Mouse (Mus musculus) neural tube, embryonic 14.5 days (tissue): ENCODE results near the gene Cdk17. TPM values are rescaled to one million over a fixed set of nuclear protein-coding genes. Genes with fewer than 3 reads are reported as not detected.

Source experiments
- ATAC-seq: fragments of 200-750 bp; cut with Nextera tagmentation; 2 replicates; pipeline ENCODE4 v1.8.0; 2017; ENCODE audit warnings: low read depth, mild to moderate bottlenecking, moderate TSS enrichment, moderate library complexity
- H3K27ac ChIP-seq: fragments of 300-500 bp; sonication (generic); 2 replicates; pipeline ENCODE4 v1.5.1; 2014; ENCODE audit warnings: low read depth, mild to moderate bottlenecking, control low read depth, low read length, moderate library complexity, mixed read lengths
- H3K27me3 ChIP-seq: fragments of 300-500 bp; sonication (generic); 2 replicates; pipeline ENCODE4 v1.6.1; 2014; ENCODE audit warnings: low read length; ENCODE audit not compliant: control insufficient read depth, insufficient read depth
- H3K36me3 ChIP-seq: fragments of 300-500 bp; sonication (generic); 2 replicates; pipeline ENCODE4 v1.6.1; 2014; ENCODE audit warnings: low read length, mixed read lengths; ENCODE audit not compliant: control insufficient read depth, insufficient read depth
- H3K4me1 ChIP-seq: fragments of 300-500 bp; sonication (generic); 2 replicates; pipeline ENCODE4 v1.6.1; 2014; ENCODE audit warnings: low read length; ENCODE audit not compliant: control insufficient read depth, insufficient read depth
- H3K4me2 ChIP-seq: fragments of 300-500 bp; sonication (generic); 2 replicates; pipeline ENCODE4 v1.6.1; 2014; ENCODE audit warnings: mild to moderate bottlenecking, low read depth, low read length, control low read depth
- H3K4me3 ChIP-seq: fragments of 300-500 bp; sonication (generic); 2 replicates; pipeline ENCODE4 v1.5.1; 2014; ENCODE audit warnings: low read depth, low read length, control low read depth, mixed read lengths
- H3K9ac ChIP-seq: fragments of 300-500 bp; sonication (generic); replicated peaks from 2 replicates; pipeline ENCODE4 v1.6.1; 2014; ENCODE audit warnings: low read depth, mild to moderate bottlenecking, control low read depth, low read length, mixed read lengths
- H3K9me3 ChIP-seq: fragments of 300-500 bp; sonication (generic); 2 replicates; pipeline ENCODE4 v1.6.1; 2016; ENCODE audit warnings: low read length; ENCODE audit not compliant: control insufficient read depth
- WGBS: fragments of 180-500 bp; shearing (Covaris S2); extraction: QIAGEN DNeasy Blood & Tissue Kit; methylation state at CpG from one replicate; pipeline ENCODE4 v1.1.7; 2014; 5-methylcytosine and 5-hydroxymethylcytosine counted together
- polyA plus RNA-seq: library from polyadenylated mRNA; unstranded; fragments of >200 nt; fragmentation: Nextera tagmentation; extraction: Ambion mirVana; gene quantifications from 2 replicates; pipeline ENCODE4 v1.2.1, GENCODE M21; 2014

Gene Cdk17
- polyA plus RNA-seq, 1 experiment from 2014 or later = 62.8 TPM

DNA sequence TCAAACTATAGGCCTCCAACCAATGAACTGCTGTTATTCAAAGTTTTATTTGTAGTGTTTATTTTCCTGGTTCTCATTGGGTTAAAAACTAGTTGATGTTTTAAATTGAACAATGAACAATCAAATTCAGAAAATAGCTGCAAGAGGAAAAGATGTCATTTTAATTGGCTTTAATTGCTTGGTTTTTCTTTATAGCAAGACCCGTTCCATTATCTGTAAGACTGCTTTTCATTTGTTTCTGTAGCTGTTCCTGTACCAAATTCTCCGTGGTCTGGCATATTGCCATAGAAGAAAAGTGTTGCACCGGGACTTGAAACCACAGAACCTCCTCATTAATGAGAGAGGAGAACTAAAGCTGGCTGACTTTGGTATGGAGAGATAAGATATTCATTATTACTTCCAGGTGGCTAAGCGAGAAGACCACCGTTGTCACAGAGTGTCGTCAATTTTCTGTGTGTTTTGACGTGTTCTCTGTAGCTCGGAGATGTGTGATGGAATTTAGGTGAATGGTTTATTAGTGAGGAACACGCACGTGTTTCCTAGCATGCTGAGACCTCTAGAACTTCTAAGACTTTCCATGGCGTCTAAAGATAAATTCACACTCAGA, 67.8 kb downstream of the Cdk17 start:
- H3K27ac ChIP-seq = no peak overlapping the region
- H3K9me3 ChIP-seq = no peaks in the 10 kb centered on the region
- no peak for ATAC-seq
- H3K36me3 ChIP-seq = peaks cover 15% of the 10 kb centered on the region
- no peaks in the 10 kb centered on the region for H3K4me1 ChIP-seq
- no peaks in the 10 kb centered on the region for H3K27me3 ChIP-seq
- H3K4me3 ChIP-seq = no peak overlapping the region
- 67% methylated on average over 11 of the region's 11 CpGs for WGBS
- no peak overlapping the region for H3K9ac ChIP-seq
- H3K4me2 ChIP-seq = no peak overlapping the region

DNA sequence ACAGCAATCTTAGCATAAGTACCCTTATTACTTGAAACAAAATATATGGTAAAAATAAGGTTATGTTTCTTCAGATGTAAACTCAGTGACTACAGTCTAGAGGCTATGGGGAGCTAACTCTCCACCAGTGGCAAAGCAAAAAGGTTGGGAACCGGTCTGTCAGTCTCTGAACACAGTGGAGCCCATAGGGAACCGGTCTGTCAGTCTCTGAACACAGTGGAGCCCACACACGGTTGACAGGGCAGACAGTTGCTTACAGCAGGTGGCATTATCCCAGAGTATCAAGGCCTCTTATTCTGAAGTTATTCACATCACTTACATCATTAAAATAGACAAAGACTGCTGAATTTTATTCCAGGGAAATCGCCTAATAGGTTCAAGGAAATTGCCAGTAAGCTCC, 70.8 kb downstream of the Cdk17 start:
- Histone ChIP-seq H3K9me3 (no peaks in the 10 kb centered on the region), H3K27me3 (no peaks in the 10 kb centered on the region), H3K9ac (no peak overlapping the region), H3K4me3 (no peak overlapping the region), H3K4me1 (no peaks in the 10 kb centered on the region), H3K4me2 (no peak overlapping the region), H3K36me3 (peaks cover 28% of the 10 kb centered on the region), H3K27ac (no peak overlapping the region)
- WGBS = 85% methylated on average over 4 of the region's 4 CpGs
- ATAC-seq = no peak

DNA sequence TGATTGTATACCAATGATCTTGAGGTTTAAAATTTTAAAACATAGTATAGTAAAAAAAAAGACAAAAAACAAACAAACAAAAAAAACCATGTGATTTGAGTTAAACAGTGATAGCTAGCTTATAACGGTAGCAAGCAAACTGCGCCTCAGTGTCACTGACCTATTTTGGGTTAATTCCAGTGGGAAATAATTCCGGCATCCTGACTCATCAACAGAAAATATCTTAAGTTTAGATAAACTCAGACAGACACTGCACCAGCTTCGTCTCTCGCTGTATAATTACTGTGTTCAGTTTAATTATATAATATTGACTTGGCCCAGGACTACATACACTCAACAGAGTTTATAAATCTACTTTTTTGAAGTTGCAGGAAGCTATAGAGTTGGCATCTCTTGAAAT, 71.2 kb downstream of the Cdk17 start:
- no peaks in the 10 kb centered on the region for H3K4me1 ChIP-seq
- no peak overlapping the region for H3K4me3 ChIP-seq
- no peak overlapping the region for H3K4me2 ChIP-seq
- 98% methylated on average over 5 of the region's 5 CpGs for WGBS
- H3K27ac ChIP-seq = no peak overlapping the region
- no peak for ATAC-seq
- H3K27me3 ChIP-seq = no peaks in the 10 kb centered on the region
- H3K9ac ChIP-seq = no peak overlapping the region
- no peaks in the 10 kb centered on the region for H3K9me3 ChIP-seq
- H3K36me3 ChIP-seq = peaks cover 25% of the 10 kb centered on the region

DNA sequence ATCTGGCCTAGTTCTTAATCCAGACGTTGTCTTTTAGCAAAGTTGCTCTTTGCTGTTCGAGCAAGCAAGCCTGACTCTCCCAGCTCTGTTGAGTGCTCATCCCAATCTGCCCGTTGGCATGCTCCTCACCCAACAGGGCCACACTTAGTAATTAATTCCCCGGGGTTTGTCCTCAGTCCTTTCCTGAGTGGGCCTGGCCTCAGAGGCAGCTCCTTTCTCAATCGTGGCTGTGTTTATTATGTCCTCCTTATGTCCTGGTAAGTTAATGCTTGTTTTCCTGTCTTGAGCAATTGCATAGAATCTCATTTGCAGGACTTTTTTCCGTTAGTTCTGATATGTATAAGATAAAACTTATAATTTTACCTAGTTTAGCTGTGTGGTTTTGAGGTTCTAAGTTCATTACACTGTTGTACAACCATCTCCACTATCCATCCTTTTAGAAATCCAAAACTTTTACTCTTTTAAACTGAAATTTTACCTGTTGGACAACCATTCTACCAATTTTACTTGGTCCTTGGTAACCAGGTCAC, 73.1 kb downstream of the Cdk17 start:
- Histone ChIP-seq H3K27ac (no peak overlapping the region), H3K4me2 (no peak overlapping the region), H3K36me3 (peaks cover 32% of the 10 kb centered on the region), H3K4me1 (no peaks in the 10 kb centered on the region), H3K9me3 (no peaks in the 10 kb centered on the region), H3K9ac (no peak overlapping the region), H3K27me3 (no peaks in the 10 kb centered on the region), H3K4me3 (no peak overlapping the region)
- 90% methylated on average over 6 of the region's 6 CpGs for WGBS
- ATAC-seq = no peak

DNA sequence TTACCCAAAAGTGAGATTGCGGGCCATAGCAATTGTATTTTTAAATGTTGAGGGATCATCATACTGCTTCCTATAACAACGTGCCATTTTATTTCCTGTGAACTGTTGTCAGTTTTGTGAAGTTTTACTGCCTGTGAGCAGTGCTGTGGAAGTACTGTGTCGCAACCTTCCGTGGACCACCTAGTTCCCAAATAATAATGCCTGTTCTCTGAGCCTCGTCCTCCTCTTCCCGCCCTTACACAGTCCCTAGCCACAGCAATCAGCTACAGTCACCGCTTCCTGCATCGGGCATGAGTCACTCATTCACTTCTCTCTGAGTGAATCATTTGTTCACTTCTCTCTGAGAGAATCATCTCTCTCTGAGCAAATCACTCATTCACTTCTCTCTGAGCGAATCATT, 74.0 kb downstream of the Cdk17 start:
- Histone ChIP-seq H3K4me2 (no peak overlapping the region), H3K27me3 (no peaks in the 10 kb centered on the region), H3K4me1 (no peaks in the 10 kb centered on the region), H3K9me3 (no peaks in the 10 kb centered on the region), H3K4me3 (no peak overlapping the region), H3K27ac (no peak overlapping the region), H3K9ac (no peak overlapping the region), H3K36me3 (peaks cover 39% of the 10 kb centered on the region)
- 96% methylated on average over 9 of the region's 9 CpGs for WGBS
- no peak for ATAC-seq

DNA sequence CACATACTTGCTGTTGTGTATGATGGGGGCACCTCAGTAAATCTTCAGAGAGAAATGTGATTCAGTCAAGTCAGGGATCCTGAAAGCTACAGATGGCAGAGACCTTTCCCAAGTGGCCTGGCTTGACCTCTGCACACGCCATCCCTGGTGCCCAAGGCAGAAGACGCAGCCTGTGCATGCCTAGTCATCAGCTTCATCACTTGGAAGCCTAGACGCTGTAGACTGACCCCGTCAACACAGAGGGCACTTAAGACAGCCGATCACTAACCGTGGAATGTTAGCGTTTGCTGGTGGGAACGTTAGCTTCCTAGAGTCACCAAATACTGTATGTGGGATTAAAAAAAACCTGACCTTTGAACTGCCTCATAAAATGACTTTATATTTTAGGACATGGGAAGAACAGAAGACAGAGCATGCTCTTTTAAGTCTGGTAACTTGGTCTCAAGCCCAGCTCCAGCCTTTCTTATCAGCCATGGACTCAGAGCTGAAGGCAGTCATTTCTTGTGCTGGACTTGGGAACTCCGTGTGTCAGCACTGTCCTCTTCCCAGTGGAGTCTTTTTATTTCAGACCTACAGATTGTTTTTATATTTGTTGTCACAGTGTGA, 78.6 kb downstream of the Cdk17 start:
- H3K36me3 ChIP-seq = peaks cover 45% of the 10 kb centered on the region
- H3K9me3 ChIP-seq = no peaks in the 10 kb centered on the region
- no peak overlapping the region for H3K4me3 ChIP-seq
- H3K9ac ChIP-seq = no peak overlapping the region
- no peaks in the 10 kb centered on the region for H3K4me1 ChIP-seq
- no peak overlapping the region for H3K27ac ChIP-seq
- H3K27me3 ChIP-seq = no peaks in the 10 kb centered on the region
- ATAC-seq = no peak
- 83% methylated on average over 9 of the region's 9 CpGs for WGBS
- H3K4me2 ChIP-seq = no peak overlapping the region

DNA sequence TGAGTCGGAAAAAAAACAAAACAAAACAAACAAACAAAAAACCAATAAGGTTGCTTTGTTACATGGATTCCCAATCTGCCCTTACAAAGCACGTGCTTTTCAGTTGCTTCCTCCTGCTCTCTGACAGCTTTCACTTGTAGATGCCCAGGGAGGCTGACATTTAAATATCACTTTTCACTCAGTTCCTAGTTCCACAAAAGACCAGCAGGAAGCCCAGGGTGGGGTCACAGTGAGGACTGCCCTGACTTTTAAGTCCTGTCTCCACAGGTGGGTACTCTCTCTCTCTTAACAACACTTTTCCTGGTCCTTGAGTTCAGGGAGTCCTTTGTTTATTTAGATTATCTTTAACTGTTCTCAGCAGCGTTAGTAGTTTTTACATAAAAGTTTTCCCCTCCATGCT, 81.5 kb downstream of the Cdk17 start:
- H3K4me2 ChIP-seq = no peak overlapping the region
- no peaks in the 10 kb centered on the region for H3K9me3 ChIP-seq
- H3K4me3 ChIP-seq = no peak overlapping the region
- no peak for ATAC-seq
- no peak overlapping the region for H3K27ac ChIP-seq
- H3K36me3 ChIP-seq = peaks cover 30% of the 10 kb centered on the region
- H3K27me3 ChIP-seq = no peaks in the 10 kb centered on the region
- no peaks in the 10 kb centered on the region for H3K4me1 ChIP-seq
- H3K9ac ChIP-seq = no peak overlapping the region
- 11% methylated on average over 3 of the region's 3 CpGs for WGBS

DNA sequence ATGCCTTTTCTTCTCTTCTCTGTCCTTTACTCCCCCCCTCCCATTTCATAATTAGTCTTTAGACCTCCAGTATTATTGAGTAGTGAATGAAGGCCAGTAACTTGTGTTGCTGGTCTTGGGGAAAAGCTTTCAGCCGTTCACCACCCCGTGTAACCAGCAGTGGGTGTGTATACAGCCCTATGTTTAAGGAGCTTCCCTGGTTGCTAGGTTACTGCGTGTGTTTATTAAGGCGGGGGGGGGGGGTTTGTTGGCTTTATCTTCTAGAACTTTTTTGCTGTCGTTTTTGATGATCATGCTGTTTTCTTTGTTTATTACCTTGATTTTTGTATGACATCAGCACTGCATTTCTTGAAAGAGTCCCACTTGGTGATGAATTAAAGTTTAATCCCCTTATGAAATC, 82.2 kb downstream of the Cdk17 start:
- WGBS = 5% methylated on average over 5 of the region's 5 CpGs
- Histone ChIP-seq H3K36me3 (peaks cover 27% of the 10 kb centered on the region), H3K9me3 (no peaks in the 10 kb centered on the region), H3K9ac (no peak overlapping the region), H3K27ac (no peak overlapping the region), H3K4me3 (no peak overlapping the region), H3K4me1 (peaks cover 5% of the 10 kb centered on the region), H3K27me3 (no peaks in the 10 kb centered on the region), H3K4me2 (no peak overlapping the region)
- no peak for ATAC-seq

DNA sequence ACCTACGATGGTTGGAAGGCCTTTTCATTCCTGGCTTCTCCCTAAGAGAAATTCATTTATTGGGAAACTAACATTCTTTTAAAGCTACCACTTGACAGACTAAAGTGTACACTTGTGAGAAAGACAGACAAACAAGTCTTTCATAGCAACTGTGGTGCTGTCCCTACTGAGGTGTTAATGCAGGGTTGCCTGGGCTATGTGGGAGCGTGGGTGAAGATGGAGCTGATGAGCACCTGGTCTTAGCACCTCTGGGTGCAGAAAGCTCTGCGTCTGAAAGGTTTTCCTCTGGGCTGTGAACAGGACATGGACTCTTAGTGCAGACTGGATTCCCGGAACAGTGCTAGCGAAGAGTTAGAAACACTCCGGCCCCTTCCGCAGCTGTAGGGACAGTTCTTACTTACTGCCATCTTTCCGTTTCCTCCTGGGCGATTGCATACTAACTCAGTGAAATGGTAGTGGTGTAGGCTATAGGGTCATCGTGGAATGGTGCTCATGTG, 83.6 kb downstream of the Cdk17 start:
- no peaks in the 10 kb centered on the region for H3K27me3 ChIP-seq
- H3K4me1 ChIP-seq = peaks cover 7% of the 10 kb centered on the region
- H3K9ac ChIP-seq = no peak overlapping the region
- no peak overlapping the region for H3K4me2 ChIP-seq
- H3K9me3 ChIP-seq = no peaks in the 10 kb centered on the region
- H3K36me3 ChIP-seq = peaks cover 18% of the 10 kb centered on the region
- ATAC-seq = no peak
- no peak overlapping the region for H3K4me3 ChIP-seq
- 84% methylated on average over 10 of the region's 10 CpGs for WGBS
- no peak overlapping the region for H3K27ac ChIP-seq
